Mouse (Mus musculus): Measurements from ENCODE around the gene Mad1l1. TPM values are rescaled to one million over a fixed set of nuclear protein-coding genes. Genes with fewer than 3 reads are reported as not detected.

Gene Mad1l1
- polyA plus RNA-seq, 1 experiment: 24.7 TPM

DNA sequence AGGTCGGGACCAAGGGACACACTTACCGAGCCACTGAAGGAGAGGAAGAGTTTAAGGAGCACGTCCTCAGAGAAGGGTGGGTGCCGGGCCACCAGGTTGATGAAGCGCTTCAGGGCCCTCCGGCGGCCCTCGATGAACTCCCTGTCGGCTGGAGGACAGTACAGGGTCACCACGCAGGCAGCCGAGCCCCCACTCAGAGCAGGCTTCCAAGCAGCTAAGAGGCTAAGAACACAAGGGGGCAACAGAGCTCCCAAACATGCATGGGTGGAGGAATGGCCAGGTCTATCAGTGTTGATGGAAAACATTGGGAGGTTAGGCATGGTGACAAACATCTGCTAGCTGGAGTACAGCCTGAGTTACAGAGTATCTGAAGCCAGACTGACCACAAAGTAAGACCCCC, 34.6 kb upstream of the Mad1l1 start:
- 95% methylated on average over 11 of the region's 11 CpGs for WGBS
- Histone ChIP-seq H3K4me1 (ENCODE audit: control insufficient read depth, insufficient read depth, low read length) (no peaks in the 10 kb centered on the region; the same call in 1 of the 2 replicates), H3K27ac (ENCODE audit: control insufficient read depth, insufficient read depth, low read depth, low read length, poor library complexity) (no peak overlapping the region), H3K4me3 (replicated peaks; ENCODE audit: control insufficient read depth, low read depth, low read length) (no peak overlapping the region)
- TF ChIP-seq POLR2A (IDR thresholded peaks at IDR 0.05; ENCODE audit: borderline replicate concordance, control insufficient read depth, low read depth, low read length) (no peak), CTCF (IDR thresholded peaks at IDR 0.05; ENCODE audit: control insufficient read depth, insufficient read depth, low read length) (no peak)

DNA sequence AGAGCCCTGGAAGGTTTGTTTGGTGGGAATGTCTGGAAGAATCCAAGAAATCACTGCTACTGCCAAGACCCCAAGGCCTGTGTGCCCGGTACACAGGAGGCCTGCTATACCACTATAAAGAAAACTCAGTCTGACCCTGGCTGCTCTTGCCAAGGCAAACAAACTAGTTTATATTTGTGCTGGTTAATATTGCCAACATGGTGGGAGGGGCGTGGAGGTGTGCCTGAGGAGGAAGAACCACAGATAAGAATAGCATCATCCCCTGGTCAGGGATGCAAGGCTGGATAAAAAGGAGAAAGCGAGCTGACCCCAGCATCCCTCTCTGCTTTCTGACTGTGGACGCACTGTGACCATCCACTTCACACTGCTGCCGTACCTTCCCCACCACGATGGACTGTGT, 31.0 kb upstream of the Mad1l1 start:
- WGBS: 94% methylated on average over 6 of the region's 6 CpGs
- Histone ChIP-seq H3K4me3 (replicated peaks; ENCODE audit: control insufficient read depth, low read depth, low read length) (no peak overlapping the region), H3K27ac (ENCODE audit: control insufficient read depth, insufficient read depth, low read depth, low read length, poor library complexity) (no peak overlapping the region), H3K4me1 (ENCODE audit: control insufficient read depth, insufficient read depth, low read length) (no peaks in the 10 kb centered on the region; the same call in 1 of the 2 replicates)
- TF ChIP-seq POLR2A (IDR thresholded peaks at IDR 0.05; ENCODE audit: borderline replicate concordance, control insufficient read depth, low read depth, low read length) (no peak), CTCF (IDR thresholded peaks at IDR 0.05; ENCODE audit: control insufficient read depth, insufficient read depth, low read length) (no peak)

DNA sequence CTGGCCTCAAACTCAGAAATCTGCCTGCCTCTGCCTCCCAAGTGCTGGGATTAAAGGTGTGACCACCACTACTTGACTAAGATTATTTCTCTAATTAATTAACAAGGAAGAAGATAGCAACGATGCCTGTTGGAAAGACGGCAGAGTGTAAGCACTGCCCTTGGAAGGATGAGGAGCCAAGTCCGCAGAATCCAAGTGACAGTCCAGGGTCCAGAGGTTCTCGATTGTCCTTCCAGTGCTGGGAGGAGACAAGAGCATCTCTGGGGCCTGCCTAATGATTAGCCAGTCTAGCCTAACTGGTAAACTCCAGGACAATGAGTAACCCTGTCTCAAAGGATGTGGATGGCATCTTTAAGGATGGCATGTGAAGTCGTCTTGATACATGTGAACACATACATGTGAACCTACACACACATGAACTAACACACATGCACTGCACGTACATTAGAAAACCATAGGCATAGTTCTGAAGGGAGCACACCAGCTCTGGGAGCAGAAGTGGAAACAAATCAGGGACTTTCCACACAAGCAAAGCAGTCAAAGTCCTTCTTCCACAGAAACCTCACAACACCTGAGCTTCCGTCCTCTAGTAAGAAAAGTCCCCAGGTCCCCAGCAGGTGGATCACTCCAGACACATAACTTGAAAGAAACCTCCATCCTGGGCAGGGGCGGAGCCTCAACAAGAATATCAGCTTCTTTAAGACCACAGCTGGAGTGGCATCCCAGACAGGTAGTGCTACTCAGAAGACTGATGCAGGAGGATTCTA, 29.6 kb upstream of the Mad1l1 start:
- Histone ChIP-seq H3K27ac (ENCODE audit: control insufficient read depth, insufficient read depth, low read depth, low read length, poor library complexity) (no peak overlapping the region), H3K4me1 (ENCODE audit: control insufficient read depth, insufficient read depth, low read length) (no peaks in the 10 kb centered on the region; the same call in 1 of the 2 replicates), H3K4me3 (replicated peaks; ENCODE audit: control insufficient read depth, low read depth, low read length) (no peak overlapping the region)
- no peak for TF ChIP-seq CTCF (IDR thresholded peaks at IDR 0.05; ENCODE audit: control insufficient read depth, insufficient read depth, low read length)
- TF ChIP-seq POLR2A (IDR thresholded peaks at IDR 0.05; ENCODE audit: borderline replicate concordance, control insufficient read depth, low read depth, low read length): no peak
- 85% methylated on average over 8 of the region's 8 CpGs for WGBS

DNA sequence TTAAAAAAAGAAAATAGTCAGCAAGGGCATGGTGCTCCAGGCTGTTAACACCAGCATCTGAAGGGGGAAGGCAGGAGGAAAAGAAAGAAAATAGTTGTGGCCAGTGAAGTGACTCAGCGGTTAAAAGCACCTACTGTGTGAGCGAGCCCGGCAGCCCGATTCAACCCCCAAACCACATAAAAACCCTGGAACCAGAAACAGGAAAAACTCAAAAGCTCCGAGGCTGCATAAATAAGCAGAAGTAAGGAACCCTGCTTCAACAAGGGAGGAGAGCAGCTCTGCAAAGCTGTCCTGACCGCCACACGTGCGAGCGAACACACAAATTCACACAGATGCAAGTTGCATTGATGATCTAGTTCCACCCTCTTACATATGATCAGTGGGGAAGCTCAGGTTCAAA, 28.5 kb upstream of the Mad1l1 start:
- Histone ChIP-seq H3K4me1 (ENCODE audit: control insufficient read depth, insufficient read depth, low read length) (no peaks in the 10 kb centered on the region; the same call in 1 of the 2 replicates), H3K27ac (ENCODE audit: control insufficient read depth, insufficient read depth, low read depth, low read length, poor library complexity) (no peak overlapping the region), H3K4me3 (replicated peaks; ENCODE audit: control insufficient read depth, low read depth, low read length) (no peak overlapping the region)
- 21% methylated on average over 9 of the region's 9 CpGs for WGBS
- TF ChIP-seq CTCF (IDR thresholded peaks at IDR 0.05; ENCODE audit: control insufficient read depth, insufficient read depth, low read length): no peak
- TF ChIP-seq POLR2A (IDR thresholded peaks at IDR 0.05; ENCODE audit: borderline replicate concordance, control insufficient read depth, low read depth, low read length): no peak

DNA sequence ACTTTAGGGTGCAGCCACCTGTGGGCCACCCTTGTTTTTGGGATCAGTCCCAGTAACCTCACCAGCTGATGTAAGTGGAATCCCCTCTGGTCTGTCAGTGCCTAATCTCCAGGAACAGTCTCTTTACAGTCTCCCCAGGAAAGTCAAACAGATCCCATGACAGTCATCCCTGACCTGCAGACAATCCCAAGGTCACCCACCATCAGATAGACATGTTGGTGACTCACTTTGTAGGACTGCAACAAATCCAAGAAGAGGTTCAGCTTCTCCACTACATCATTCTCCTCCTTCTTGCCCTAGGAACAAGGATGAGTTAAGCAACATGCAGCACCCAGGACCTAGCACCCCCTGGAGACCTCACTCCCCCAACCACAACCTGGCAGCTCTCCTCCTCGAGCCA, 24.7 kb upstream of the Mad1l1 start:
- H3K4me1 ChIP-seq (ENCODE audit: control insufficient read depth, insufficient read depth, low read length): no peaks in the 10 kb centered on the region; the same call in 1 of the 2 replicates
- TF ChIP-seq POLR2A (IDR thresholded peaks at IDR 0.05; ENCODE audit: borderline replicate concordance, control insufficient read depth, low read depth, low read length): no peak
- no peak for TF ChIP-seq CTCF (IDR thresholded peaks at IDR 0.05; ENCODE audit: control insufficient read depth, insufficient read depth, low read length)
- H3K27ac ChIP-seq (ENCODE audit: control insufficient read depth, insufficient read depth, low read depth, low read length, poor library complexity): no peak overlapping the region
- no peak overlapping the region for H3K4me3 ChIP-seq (replicated peaks; ENCODE audit: control insufficient read depth, low read depth, low read length)
- WGBS: 50% methylated on average over 1 of the region's 1 CpGs

DNA sequence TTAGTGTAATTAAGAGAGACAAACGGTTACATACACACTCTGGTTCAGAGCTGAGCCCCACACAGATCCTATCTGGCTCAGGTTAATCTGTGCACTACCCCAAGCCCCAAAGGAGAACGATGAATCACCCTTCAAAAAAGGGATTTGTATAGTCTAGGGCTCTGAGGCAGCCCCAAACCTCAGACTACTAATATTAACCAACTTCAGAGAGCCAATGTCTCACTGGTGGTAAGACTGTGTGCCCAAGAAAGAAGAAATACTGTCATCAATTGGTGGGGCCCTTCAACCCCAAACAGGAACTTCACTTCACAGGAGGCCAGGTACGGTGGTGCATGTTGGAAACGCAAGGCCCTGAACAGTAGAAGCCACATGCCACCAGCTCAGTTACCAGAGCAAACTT, 23.9 kb upstream of the Mad1l1 start:
- no peak overlapping the region for H3K27ac ChIP-seq (ENCODE audit: control insufficient read depth, insufficient read depth, low read depth, low read length, poor library complexity)
- H3K4me3 ChIP-seq (replicated peaks; ENCODE audit: control insufficient read depth, low read depth, low read length): no peak overlapping the region
- TF ChIP-seq POLR2A (IDR thresholded peaks at IDR 0.05; ENCODE audit: borderline replicate concordance, control insufficient read depth, low read depth, low read length) (no peak), CTCF (IDR thresholded peaks at IDR 0.05; ENCODE audit: control insufficient read depth, insufficient read depth, low read length) (no peak)
- no peaks in the 10 kb centered on the region; the same call in 1 of the 2 replicates for H3K4me1 ChIP-seq (ENCODE audit: control insufficient read depth, insufficient read depth, low read length)
- WGBS: 57% methylated on average over 4 of the region's 4 CpGs

DNA sequence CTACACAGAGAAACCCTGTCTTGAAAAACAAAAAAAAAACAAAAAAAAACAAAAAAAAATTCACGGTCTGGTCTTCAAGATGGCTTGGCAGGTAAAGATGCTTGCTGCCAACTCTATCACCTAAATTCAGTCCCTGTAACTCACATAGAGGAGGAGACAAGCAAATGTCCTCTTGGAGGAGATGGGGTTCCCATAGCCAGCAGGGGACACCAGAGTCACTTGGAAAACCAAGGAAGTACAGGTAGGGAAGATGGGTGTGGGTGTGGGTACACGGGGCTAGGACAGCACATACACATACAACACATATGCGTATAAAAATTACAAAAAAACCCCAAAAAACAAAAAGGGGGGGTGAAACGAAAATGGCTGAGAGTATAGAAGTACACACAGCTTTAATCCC, 21.5 kb upstream of the Mad1l1 start:
- Histone ChIP-seq H3K27ac (ENCODE audit: control insufficient read depth, insufficient read depth, low read depth, low read length, poor library complexity) (no peak overlapping the region), H3K4me3 (replicated peaks; ENCODE audit: control insufficient read depth, low read depth, low read length) (no peak overlapping the region), H3K4me1 (ENCODE audit: control insufficient read depth, insufficient read depth, low read length) (no peaks in the 10 kb centered on the region)
- no peak for TF ChIP-seq CTCF (IDR thresholded peaks at IDR 0.05; ENCODE audit: control insufficient read depth, insufficient read depth, low read length)
- no peak for TF ChIP-seq POLR2A (IDR thresholded peaks at IDR 0.05; ENCODE audit: borderline replicate concordance, control insufficient read depth, low read depth, low read length)
- WGBS: 82% methylated on average over 4 of the region's 4 CpGs

DNA sequence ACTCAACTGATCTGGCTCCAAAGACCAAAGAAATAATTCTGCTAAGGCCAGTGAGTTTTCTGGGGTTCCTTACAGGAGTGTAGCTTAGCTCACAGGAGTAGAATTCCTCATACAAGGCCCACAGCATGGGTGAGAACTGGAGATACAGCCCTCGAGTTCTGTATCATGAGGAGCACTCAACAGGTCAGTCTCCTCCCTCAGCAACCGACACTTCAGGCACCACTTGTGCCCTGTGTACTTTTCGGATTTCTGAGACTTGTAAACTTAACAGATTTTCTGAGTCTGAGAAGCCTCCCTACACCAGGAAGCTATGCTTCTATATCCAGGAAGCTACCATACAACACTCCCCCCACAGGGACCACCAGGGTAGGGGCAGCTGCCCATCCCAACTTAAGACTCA, 18.5 kb upstream of the Mad1l1 start:
- Histone ChIP-seq H3K4me1 (ENCODE audit: control insufficient read depth, insufficient read depth, low read length) (no peaks in the 10 kb centered on the region), H3K27ac (ENCODE audit: control insufficient read depth, insufficient read depth, low read depth, low read length, poor library complexity) (no peak overlapping the region), H3K4me3 (replicated peaks; ENCODE audit: control insufficient read depth, low read depth, low read length) (no peak overlapping the region)
- TF ChIP-seq POLR2A (IDR thresholded peaks at IDR 0.05; ENCODE audit: borderline replicate concordance, control insufficient read depth, low read depth, low read length) (no peak), CTCF (IDR thresholded peaks at IDR 0.05; ENCODE audit: control insufficient read depth, insufficient read depth, low read length) (no peak)
- 57% methylated on average over 3 of the region's 3 CpGs for WGBS

Measured in bone marrow, adult 2 months (tissue).